9 mouse cellular contexts compared by ENCODE assay signal in the genomic region with DNA sequence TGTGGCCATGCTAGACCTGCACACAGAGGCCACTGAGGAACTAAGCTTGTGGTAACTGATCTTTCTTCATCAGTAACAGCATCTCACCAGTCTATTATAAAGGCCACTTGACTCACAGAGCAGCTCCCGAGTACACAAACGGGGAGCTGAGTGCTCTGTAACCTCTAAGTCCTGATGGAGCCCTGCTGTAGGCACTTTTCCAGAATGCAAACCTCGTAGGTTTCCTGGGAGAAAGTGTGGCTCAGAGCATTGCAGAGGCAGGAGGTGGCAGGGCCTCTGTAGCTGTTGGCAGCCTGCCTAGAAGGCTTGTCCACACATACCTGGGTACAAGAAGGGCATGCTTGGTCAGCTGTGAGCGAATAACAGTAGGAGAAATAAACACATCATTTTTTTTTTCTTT. TPM values are rescaled to one million over a fixed set of nuclear protein-coding genes. Genes with fewer than 3 reads are reported as not detected.
DNase-seq lines count a peak whose midpoint lies in the region; ATAC-seq lines count a peak whose summit lies in the region.
"Had no signal": no experiment of that assay in that cellular context is flagged by ENCODE, and none has a peak within 500 bp of the region (broad histone marks: within the 10 kb centered on the region; RNA-seq: fewer than 3 reads in every experiment).

No protein-coding gene starts in this region.

- no peak overlapping the region for H3K4me3 ChIP-seq in neural tube, embryonic 13.5 days

- no peaks in the 10 kb centered on the region for H3K36me3 ChIP-seq in neural tube, embryonic 13.5 days

- ATAC-seq in neural tube, embryonic 13.5 days (ENCODE audit: low read depth): no peak
- ATAC-seq in monocyte, adult 5-6 weeks (replicated peaks; ENCODE audit: insufficient number of reproducible peaks, low FRiP score, low TSS enrichment, poor library complexity, severe bottlenecking): no peak

- 41% methylated on average over 4 of the region's 4 CpGs for WGBS in neural tube, embryonic 13.5 days

- intact Hi-C loops in left cerebral cortex, postnatal 4 days (cut with DNase I): no loop called here

- H3K9ac ChIP-seq in neural tube, embryonic 13.5 days: no peak overlapping the region

- H3K27me3 ChIP-seq in neural tube, embryonic 13.5 days: no peaks in the 10 kb centered on the region; the same call in 1 of the 2 replicates

- H3K27ac ChIP-seq in neural tube, embryonic 13.5 days (replicated peaks): peak overlapping the region; percentile 86

- H3K4me1 ChIP-seq in neural tube, embryonic 13.5 days (replicated peaks): peaks cover 26% of the 10 kb centered on the region

- 0 out of 2 replicates have a peak overlapping the region, but pooled peaks have one; percentile 0 for H3K4me2 ChIP-seq in neural tube, embryonic 13.5 days

- no peaks in the 10 kb centered on the region for H3K9me3 ChIP-seq in neural tube, embryonic 13.5 days

- DNase-seq in left cerebral cortex, postnatal 4 days: peak; percentile 36
- DNase-seq in left cerebral cortex, adult 8-10 months (ENCODE audit: low spot score in 2 of 2): no peak
- DNase-seq in fibroblast of lung, adult 2 months (ENCODE audit: low read depth): peak; percentile 44
- DNase-seq in kidney, postnatal 36 days: peak; percentile 86 to 90
- DNase-seq in gastrocnemius, postnatal 4 days (ENCODE audit: low spot score in 2 of 2): no peak
- no peak for DNase-seq in gastrocnemius, postnatal 25 days

RNA-seq across cellular contexts. Expression of a gene that starts 27.7 kb away (rescaled TPM):
- total RNA-seq in left cerebral cortex, postnatal 4 days (2021): not detected
- under 1 TPM in 3 of 4 experiments, not detected in 1; 0.09 to 0.15 (median 0.14) TPM for total RNA-seq in left cerebral cortex, adult 8-10 months (2022)
- 14.3 and 14.4 TPM in 2 replicates for polyA plus RNA-seq in neural tube, embryonic 13.5 days (2015; fragmentation: Nextera tagmentation; extraction: Ambion mirVana)
- under 1 TPM in 1 of 2 experiments, not detected in 1; 0.02 TPM for total RNA-seq in gastrocnemius, postnatal 4 days (2021)
- total RNA-seq in gastrocnemius, postnatal 25 days (2021): not detected
- not detected in 3 replicates for total RNA-seq in monocyte, adult 5-6 weeks (2017)
- polyA plus RNA-seq: large intestine, adult 2 months had no signal

Comparison
In these comparisons a context has a peak if more than half of its experiments do, and no peak if none do; other contexts are left out.
1. DNase-seq: peak in left cerebral cortex, postnatal 4 days (single experiment), fibroblast of lung, adult 2 months (single experiment) and kidney, postnatal 36 days (2 of 2); none in left cerebral cortex, adult 8-10 months (0 of 2), gastrocnemius, postnatal 4 days (0 of 2) and gastrocnemius, postnatal 25 days (single experiment).